Mouse (Mus musculus): ENCODE results near the gene Acap2. TPM values are rescaled to one million over a fixed set of nuclear protein-coding genes. Genes with fewer than 3 reads are reported as not detected.

Gene Acap2
- polyA plus RNA-seq, 2 experiments = 24.8 to 24.9 TPM

DNA sequence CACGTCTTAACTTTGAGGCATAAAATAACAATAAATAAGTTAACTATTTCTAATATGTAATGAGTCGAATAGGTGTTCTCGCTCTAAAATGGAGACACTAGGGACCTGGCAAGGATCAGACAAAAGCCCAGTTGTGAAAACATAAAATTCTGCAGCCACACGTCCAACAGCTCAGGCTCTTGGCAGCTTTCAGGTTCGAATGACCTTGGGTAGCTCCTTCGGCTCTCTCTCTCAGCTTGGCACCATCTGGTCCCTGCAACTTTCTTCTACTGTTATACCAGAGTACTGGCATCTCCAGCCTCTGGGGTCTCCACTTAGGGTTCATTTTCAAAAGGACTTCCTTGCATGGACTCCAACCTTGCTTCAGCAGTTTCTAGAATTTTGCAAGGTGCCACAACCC is 53.3 kb downstream of the Acap2 start:
- Histone ChIP-seq H3K36me3 (ENCODE audit: control insufficient read depth, insufficient read depth, low read length) (peaks cover 25% of the 10 kb centered on the region; the same call in 1 of the 2 replicates), H3K4me3 (replicated peaks; ENCODE audit: low read length) (no peak overlapping the region), H3K27me3 (ENCODE audit: control insufficient read depth, insufficient read depth, low read length) (no peaks in the 10 kb centered on the region), H3K4me1 (ENCODE audit: control insufficient read depth, insufficient read depth, low read length) (no peaks in the 10 kb centered on the region), H3K4me2 (replicated peaks; ENCODE audit: low read depth, low read length, severe bottlenecking) (no peak overlapping the region), H3K27ac (replicated peaks; ENCODE audit: low read depth, low read length) (no peak overlapping the region), H3K9ac (ENCODE audit: low read depth, low read length, severe bottlenecking) (no peak overlapping the region), H3K9me3 (ENCODE audit: control insufficient read depth, low read length) (no peaks in the 10 kb centered on the region)
- ATAC-seq (ENCODE audit: low FRiP score, low read depth) (no peak), DNase-seq (ENCODE audit: low spot score) (no peak)
- no peak for TF ChIP-seq POLR2A (IDR thresholded peaks at IDR 0.05; ENCODE audit: borderline replicate concordance, extremely low read depth, insufficient read depth, insufficient read length)
- WGBS = 81% methylated on average over 6 of the region's 6 CpGs

DNA sequence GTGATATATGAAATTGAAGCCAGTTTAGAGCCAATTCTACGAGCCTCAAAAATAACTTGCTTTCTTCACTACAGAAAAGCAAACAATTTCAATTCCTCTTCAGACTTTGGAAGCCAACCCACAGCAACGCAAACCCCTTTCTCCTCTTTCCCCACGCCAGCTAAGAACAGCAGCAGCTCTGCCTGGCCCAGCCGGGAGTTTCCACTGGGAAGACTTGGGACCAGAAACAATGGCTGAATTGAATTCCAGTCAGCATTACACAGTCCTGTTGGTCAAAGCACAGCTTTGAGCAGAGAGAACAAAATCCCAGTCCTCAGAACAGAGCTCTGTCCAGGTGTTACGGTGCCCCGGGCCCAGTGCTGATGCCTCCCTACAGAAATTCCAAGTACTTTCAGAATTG is 59.1 kb downstream of the Acap2 start:
- H3K27me3 ChIP-seq (ENCODE audit: control insufficient read depth, insufficient read depth, low read length) = no peaks in the 10 kb centered on the region
- no peak overlapping the region for H3K9ac ChIP-seq (ENCODE audit: low read depth, low read length, severe bottlenecking)
- no peak for DNase-seq (ENCODE audit: low spot score)
- H3K4me1 ChIP-seq (ENCODE audit: control insufficient read depth, insufficient read depth, low read length) = no peaks in the 10 kb centered on the region
- H3K4me2 ChIP-seq (replicated peaks; ENCODE audit: low read depth, low read length, severe bottlenecking) = no peak overlapping the region
- H3K36me3 ChIP-seq (ENCODE audit: control insufficient read depth, insufficient read depth, low read length) = peaks cover 25% of the 10 kb centered on the region
- H3K27ac ChIP-seq (replicated peaks; ENCODE audit: low read depth, low read length) = peak overlapping the region; percentile 43; the same call in 1 of the 2 replicates
- no peak for TF ChIP-seq POLR2A (IDR thresholded peaks at IDR 0.05; ENCODE audit: borderline replicate concordance, extremely low read depth, insufficient read depth, insufficient read length)
- no peaks in the 10 kb centered on the region for H3K9me3 ChIP-seq (ENCODE audit: control insufficient read depth, low read length)
- WGBS = 66% methylated on average over 6 of the region's 6 CpGs
- ATAC-seq (ENCODE audit: low FRiP score, low read depth) = no peak
- H3K4me3 ChIP-seq (replicated peaks; ENCODE audit: low read length) = no peak overlapping the region

DNA sequence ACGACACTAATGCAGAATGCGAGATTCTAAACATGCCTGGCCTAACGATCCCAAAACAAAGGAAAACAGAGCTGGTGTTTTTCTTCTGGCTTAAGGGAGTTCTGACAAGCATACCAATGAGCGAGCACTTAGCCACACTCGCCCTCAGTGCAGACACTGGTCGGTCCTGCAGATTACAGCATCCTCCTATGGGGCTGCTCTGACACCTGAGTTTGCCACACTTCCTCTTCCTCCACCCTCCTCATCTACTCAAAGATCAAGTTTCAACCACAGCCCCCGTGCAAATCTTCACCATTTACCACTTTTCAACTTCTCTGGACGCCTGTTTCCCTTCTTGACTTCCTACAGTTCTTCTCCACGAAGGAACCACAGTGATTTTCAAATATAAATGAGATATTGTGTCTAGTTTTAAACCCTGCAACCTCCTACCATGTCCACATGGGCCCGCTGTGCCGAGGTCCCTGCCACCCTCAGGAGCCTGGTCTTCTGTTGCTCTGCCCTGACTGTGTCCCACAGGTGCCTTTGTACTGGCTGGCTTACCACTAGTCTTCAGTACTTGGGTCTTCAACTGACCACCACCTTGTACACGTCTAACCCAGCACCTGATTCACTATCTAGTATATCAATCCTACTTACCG is 64.3 kb downstream of the Acap2 start:
- Histone ChIP-seq H3K4me2 (replicated peaks; ENCODE audit: low read depth, low read length, severe bottlenecking) (no peak overlapping the region), H3K9ac (ENCODE audit: low read depth, low read length, severe bottlenecking) (no peak overlapping the region), H3K9me3 (ENCODE audit: control insufficient read depth, low read length) (no peaks in the 10 kb centered on the region), H3K27ac (replicated peaks; ENCODE audit: low read depth, low read length) (no peak overlapping the region), H3K27me3 (ENCODE audit: control insufficient read depth, insufficient read depth, low read length) (no peaks in the 10 kb centered on the region), H3K4me3 (replicated peaks; ENCODE audit: low read length) (no peak overlapping the region), H3K4me1 (ENCODE audit: control insufficient read depth, insufficient read depth, low read length) (0 out of 2 replicates have a peak, but pooled peaks cover 2% of the 10 kb centered on the region), H3K36me3 (ENCODE audit: control insufficient read depth, insufficient read depth, low read length) (peaks cover 41% of the 10 kb centered on the region)
- ATAC-seq (ENCODE audit: low FRiP score, low read depth) (no peak), DNase-seq (ENCODE audit: low spot score) (no peak)
- no peak for TF ChIP-seq POLR2A (IDR thresholded peaks at IDR 0.05; ENCODE audit: borderline replicate concordance, extremely low read depth, insufficient read depth, insufficient read length)
- WGBS = 68% methylated on average over 13 of the region's 13 CpGs

DNA sequence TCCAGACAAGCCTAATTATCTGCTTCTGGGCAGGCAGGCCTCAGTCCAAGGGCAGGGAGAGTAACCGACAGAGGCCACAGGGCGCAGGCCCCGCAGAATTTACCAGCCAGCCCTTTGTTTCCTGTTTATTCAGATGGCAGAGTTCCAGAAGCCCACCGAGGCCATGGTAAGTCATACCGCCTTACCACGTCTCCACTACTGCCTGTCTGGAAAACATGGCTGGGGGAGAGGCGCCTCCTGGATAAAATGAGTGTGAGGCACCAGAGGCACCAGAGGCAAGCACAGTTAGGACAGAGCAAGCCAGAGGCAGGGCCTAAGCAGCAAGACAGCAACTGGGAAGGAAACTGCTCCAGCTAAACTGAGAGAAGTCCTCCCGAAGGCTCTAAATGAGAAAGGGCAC is 65.5 kb downstream of the Acap2 start:
- WGBS = 52% methylated on average over 8 of the region's 8 CpGs
- DNase-seq (ENCODE audit: low spot score) = no peak
- H3K9me3 ChIP-seq (ENCODE audit: control insufficient read depth, low read length) = no peaks in the 10 kb centered on the region
- H3K4me3 ChIP-seq (replicated peaks; ENCODE audit: low read length) = no peak overlapping the region
- no peaks in the 10 kb centered on the region for H3K27me3 ChIP-seq (ENCODE audit: control insufficient read depth, insufficient read depth, low read length)
- H3K9ac ChIP-seq (ENCODE audit: low read depth, low read length, severe bottlenecking) = no peak overlapping the region
- 0 out of 2 replicates have a peak, but pooled peaks cover 2% of the 10 kb centered on the region for H3K4me1 ChIP-seq (ENCODE audit: control insufficient read depth, insufficient read depth, low read length)
- ATAC-seq (ENCODE audit: low FRiP score, low read depth) = no peak
- H3K27ac ChIP-seq (replicated peaks; ENCODE audit: low read depth, low read length) = peak overlapping the region; percentile 61; the same call in 1 of the 2 replicates
- no peak overlapping the region for H3K4me2 ChIP-seq (replicated peaks; ENCODE audit: low read depth, low read length, severe bottlenecking)
- TF ChIP-seq POLR2A (IDR thresholded peaks at IDR 0.05; ENCODE audit: borderline replicate concordance, extremely low read depth, insufficient read depth, insufficient read length) = no peak
- H3K36me3 ChIP-seq (ENCODE audit: control insufficient read depth, insufficient read depth, low read length) = peaks cover 46% of the 10 kb centered on the region

DNA sequence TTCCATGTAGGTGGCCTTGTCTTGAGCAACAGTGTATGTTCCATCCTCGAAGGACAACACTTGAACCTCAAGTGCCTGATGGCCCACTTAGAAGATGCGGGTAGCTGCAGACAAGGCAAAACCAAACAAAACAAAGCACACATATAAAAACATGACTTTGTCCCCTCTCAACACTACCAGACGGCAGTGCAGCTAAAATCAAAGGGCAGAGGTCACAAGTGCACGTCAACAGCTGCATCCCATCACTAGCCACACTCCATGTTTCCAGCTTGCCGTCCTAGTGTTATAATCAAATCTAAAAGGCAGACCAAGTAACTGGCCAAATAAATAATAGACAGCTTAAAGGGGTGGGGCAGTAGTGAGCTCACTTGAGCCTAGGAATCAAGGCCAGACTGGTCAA is 69.5 kb downstream of the Acap2 start:
- Histone ChIP-seq H3K4me1 (ENCODE audit: control insufficient read depth, insufficient read depth, low read length) (0 out of 2 replicates have a peak, but pooled peaks cover 2% of the 10 kb centered on the region), H3K27ac (replicated peaks; ENCODE audit: low read depth, low read length) (no peak overlapping the region), H3K4me2 (replicated peaks; ENCODE audit: low read depth, low read length, severe bottlenecking) (no peak overlapping the region), H3K36me3 (ENCODE audit: control insufficient read depth, insufficient read depth, low read length) (peaks cover 35% of the 10 kb centered on the region), H3K27me3 (ENCODE audit: control insufficient read depth, insufficient read depth, low read length) (no peaks in the 10 kb centered on the region), H3K4me3 (replicated peaks; ENCODE audit: low read length) (no peak overlapping the region), H3K9ac (ENCODE audit: low read depth, low read length, severe bottlenecking) (no peak overlapping the region), H3K9me3 (ENCODE audit: control insufficient read depth, low read length) (no peaks in the 10 kb centered on the region)
- no peak for ATAC-seq (ENCODE audit: low FRiP score, low read depth)
- 34% methylated on average over 5 of the region's 5 CpGs for WGBS
- no peak for TF ChIP-seq POLR2A (IDR thresholded peaks at IDR 0.05; ENCODE audit: borderline replicate concordance, extremely low read depth, insufficient read depth, insufficient read length)
- no peak for DNase-seq (ENCODE audit: low spot score)

Data from limb, embryonic 14.5 days (tissue).